Mouse (Mus musculus): Measurements from ENCODE around the gene Postn.

GRCm38 (mm10) chr3:54352891-54353652 lies 7.8 kb upstream of the Postn start:
- TF ChIP-seq POLR2A (IDR thresholded peaks at IDR 0.05; ENCODE audit: insufficient read depth, low read length) (no peak), CTCF (IDR thresholded peaks at IDR 0.05; ENCODE audit: low read depth, low read length) (peak; percentile 75)
